Mouse (Mus musculus) MEL (cell line): ENCODE measurements around the gene Cpt2. TPM values are rescaled to one million over a fixed set of nuclear protein-coding genes. Genes with fewer than 3 reads are reported as not detected.

Experiments used
- DNase-seq: peaks from one replicate; pipeline ENCODE4 v3.0.0; 2011; ENCODE audit warnings: low read depth, low spot score
- H3K27ac ChIP-seq: 2 replicates; pipeline ENCODE4 v1.5.1; 2012; ENCODE audit warnings: low read depth, mild to moderate bottlenecking, control low read depth, low read length, moderate library complexity; ENCODE audit not compliant: control insufficient read depth
- H3K27me3 ChIP-seq, 2 experiments: fragments of 150-350 bp in 1 of 2; sonication (generic) in 1 of 2; 2 replicates each; pipeline ENCODE4 v1.6.1; 2012; ENCODE audit warnings: low read length in 2 of 2, mild to moderate bottlenecking in 2 of 2, improper control_type of control experiment in 1 of 2, moderate library complexity in 1 of 2; ENCODE audit not compliant: insufficient read depth in 2 of 2, control insufficient read depth in 1 of 2
- H3K36me3 ChIP-seq, 2 experiments: 2 replicates each; pipeline ENCODE4 v1.6.1; 2012 to 2014; ENCODE audit warnings: low read length in 2 of 2, improper control_type of control experiment in 1 of 2, inconsistent platforms in 1 of 2, mild to moderate bottlenecking in 1 of 2; ENCODE audit not compliant: insufficient read depth in 2 of 2, control insufficient read depth in 1 of 2
- H3K4me1 ChIP-seq, 2 experiments: fragments of 150-350 bp in 1 of 2; sonication (generic) in 1 of 2; 2 replicates each; pipeline ENCODE4 v1.6.1; 2012; ENCODE audit warnings: low read length in 2 of 2, improper control_type of control experiment in 1 of 2, mild to moderate bottlenecking in 1 of 2; ENCODE audit not compliant: insufficient read depth in 2 of 2, control insufficient read depth in 1 of 2
- H3K4me3 ChIP-seq, 2 experiments: fragments of 150-350 bp in 1 of 2; sonication (generic) in 1 of 2; 2 replicates each; pipeline ENCODE4 v1.5.1; 2012; ENCODE audit warnings: low read depth in 2 of 2, low read length in 2 of 2, mild to moderate bottlenecking in 2 of 2, moderate library complexity in 2 of 2, control low read depth in 1 of 2, improper control_type of control experiment in 1 of 2; ENCODE audit not compliant: control insufficient read depth in 1 of 2, insufficient read depth in 1 of 2
- H3K79me2 ChIP-seq: 2 replicates; pipeline ENCODE4 v1.6.1; 2012; ENCODE audit warnings: mild to moderate bottlenecking, low read length, moderate library complexity; ENCODE audit not compliant: control insufficient read depth, poor library complexity, insufficient read depth
- H3K9ac ChIP-seq: 2 replicates; pipeline ENCODE4 v1.6.1; 2012; ENCODE audit warnings: low read depth, mild to moderate bottlenecking, control low read depth, low read length, moderate library complexity; ENCODE audit not compliant: control insufficient read depth, poor library complexity, severe bottlenecking
- H3K9me3 ChIP-seq: fragments of 150-350 bp; sonication (generic); replicated peaks from 2 replicates; pipeline ENCODE4 v1.6.1; 2012; ENCODE audit warnings: mild to moderate bottlenecking, low read length, improper control_type of control experiment, moderate library complexity; ENCODE audit not compliant: insufficient read depth
- BHLHE40 ChIP-seq: IDR thresholded peaks from 2 replicates; pipeline ENCODE4 v1.6.1; 2012; ENCODE audit warnings: low read depth, mild to moderate bottlenecking, inconsistent platforms, low read length, improper control_type of control experiment, borderline replicate concordance
- CHD2 ChIP-seq: IDR thresholded peaks from 2 replicates; pipeline ENCODE4 v1.6.1; 2011; ENCODE audit warnings: low read length, improper control_type of control experiment
- CTCF ChIP-seq, 3 experiments: IDR thresholded peaks in 2 of 3; conservative IDR thresholded peaks in 1 of 3; 2 replicates each; pipeline ENCODE4 v1.5.1; 2011 to 2012; ENCODE audit warnings: low read length in 3 of 3, low read depth in 2 of 3, mild to moderate bottlenecking in 2 of 3, improper control_type of control experiment in 1 of 3, inconsistent platforms in 1 of 3, mixed read lengths in 1 of 3, moderate library complexity in 1 of 3; ENCODE audit not compliant: control insufficient read depth in 1 of 3, insufficient read depth in 1 of 3, poor library complexity in 1 of 3, severe bottlenecking in 1 of 3
- E2F4 ChIP-seq: IDR thresholded peaks from 2 replicates; pipeline ENCODE4 v1.6.1; 2011; ENCODE audit warnings: low read depth, low read length, improper control_type of control experiment, borderline replicate concordance
- ELF1 ChIP-seq: IDR thresholded peaks from 2 replicates; pipeline ENCODE4 v1.6.1; 2014; ENCODE audit warnings: low read depth, mild to moderate bottlenecking, inconsistent platforms, low read length, improper control_type of control experiment, moderate library complexity
- EP300 ChIP-seq, 2 experiments: IDR thresholded peaks; 2 replicates each; pipeline ENCODE4 v1.6.1; 2011; ENCODE audit warnings: improper control_type of control experiment in 2 of 2, low read length in 2 of 2, low read depth in 1 of 2, mild to moderate bottlenecking in 1 of 2
- ETS1 ChIP-seq: IDR thresholded peaks from 2 replicates; pipeline ENCODE4 v1.6.1; 2012; ENCODE audit warnings: low read depth, mild to moderate bottlenecking, inconsistent platforms, low read length, improper control_type of control experiment, moderate library complexity
- GABPA ChIP-seq: IDR thresholded peaks from 2 replicates; pipeline ENCODE4 v1.6.1; 2012; ENCODE audit warnings: low read depth, mild to moderate bottlenecking, inconsistent platforms, low read length, improper control_type of control experiment, moderate library complexity
- GATA1 ChIP-seq: IDR thresholded peaks from 2 replicates; pipeline ENCODE4 v1.6.1; 2011; ENCODE audit warnings: low read depth, low read length, improper control_type of control experiment
- HCFC1 ChIP-seq: IDR thresholded peaks from 2 replicates; pipeline ENCODE4 v1.6.1; 2012; ENCODE audit warnings: low read depth, mild to moderate bottlenecking, inconsistent platforms, low read length, improper control_type of control experiment, moderate library complexity
- JUND ChIP-seq: IDR thresholded peaks from 2 replicates; pipeline ENCODE4 v1.6.1; 2011; ENCODE audit warnings: low read depth, mild to moderate bottlenecking, improper control_type of control experiment, low read length
- KAT2A ChIP-seq: conservative IDR thresholded peaks from 2 replicates; pipeline ENCODE4 v1.6.1; 2012; ENCODE audit warnings: low read depth, low read length, improper control_type of control experiment, inconsistent platforms
- MAFK ChIP-seq: IDR thresholded peaks from 2 replicates; pipeline ENCODE4 v1.6.1; 2011; ENCODE audit warnings: low read depth, mild to moderate bottlenecking, low read length, improper control_type of control experiment, borderline replicate concordance
- MAX ChIP-seq: IDR thresholded peaks from 2 replicates; pipeline ENCODE4 v1.6.1; 2011; ENCODE audit warnings: low read length, improper control_type of control experiment
- MAZ ChIP-seq: IDR thresholded peaks from 2 replicates; pipeline ENCODE4 v1.6.1; 2012; ENCODE audit warnings: low read depth, mild to moderate bottlenecking, inconsistent platforms, low read length, improper control_type of control experiment
- MEF2A ChIP-seq: IDR thresholded peaks from 2 replicates; pipeline ENCODE4 v1.6.1; 2014; ENCODE audit warnings: low read depth, mild to moderate bottlenecking, inconsistent platforms, low read length, improper control_type of control experiment; ENCODE audit not compliant: poor library complexity, insufficient replicate concordance, severe bottlenecking; ENCODE audit errors: extremely low read depth
- MXI1 ChIP-seq: IDR thresholded peaks from 2 replicates; pipeline ENCODE4 v1.6.1; 2011; ENCODE audit warnings: mild to moderate bottlenecking, low read depth, low read length, improper control_type of control experiment
- MYC ChIP-seq: IDR thresholded peaks from 2 replicates; pipeline ENCODE4 v1.6.1; 2011; ENCODE audit warnings: low read depth, mild to moderate bottlenecking, low read length, improper control_type of control experiment, moderate library complexity
- NELFE ChIP-seq: IDR thresholded peaks from 2 replicates; pipeline ENCODE4 v1.6.1; 2011; ENCODE audit warnings: low read depth, low read length, improper control_type of control experiment
- POLR2A ChIP-seq, 2 experiments: IDR thresholded peaks; 2 replicates each; pipeline ENCODE4 v1.6.1; 2011 to 2012; ENCODE audit warnings: low read length in 2 of 2, mild to moderate bottlenecking in 2 of 2, control low read depth in 1 of 2, improper control_type of control experiment in 1 of 2, low read depth in 1 of 2, moderate library complexity in 1 of 2; ENCODE audit not compliant: control insufficient read depth in 1 of 2, insufficient read depth in 1 of 2, poor library complexity in 1 of 2
- POLR2AphosphoS2 ChIP-seq: IDR thresholded peaks from 2 replicates; pipeline ENCODE4 v1.6.1; 2011; ENCODE audit warnings: low read length, improper control_type of control experiment
- POLR2AphosphoS5 ChIP-seq: IDR thresholded peaks from 2 replicates; pipeline ENCODE4 v1.6.1; 2012; ENCODE audit warnings: low read depth, borderline replicate concordance, mild to moderate bottlenecking, inconsistent platforms, low read length, moderate library complexity, mixed read lengths
- RCOR1 ChIP-seq: IDR thresholded peaks from 2 replicates; pipeline ENCODE4 v1.6.1; 2012; ENCODE audit warnings: low read depth, mild to moderate bottlenecking, inconsistent platforms, low read length, improper control_type of control experiment
- SIN3A ChIP-seq: IDR thresholded peaks from 2 replicates; pipeline ENCODE4 v1.6.1; 2012; ENCODE audit warnings: low read length, improper control_type of control experiment, inconsistent platforms
- SMC3 ChIP-seq: IDR thresholded peaks from 2 replicates; pipeline ENCODE4 v1.6.1; 2011; ENCODE audit warnings: low read depth, low read length, improper control_type of control experiment
- TAL1 ChIP-seq: IDR thresholded peaks from 2 replicates; pipeline ENCODE4 v1.6.1; 2012; ENCODE audit warnings: mild to moderate bottlenecking, inconsistent platforms, low read length, moderate library complexity, mixed read lengths
- TBP ChIP-seq: IDR thresholded peaks from 2 replicates; pipeline ENCODE4 v1.8.0; 2011; ENCODE audit warnings: low read depth, low read length, improper control_type of control experiment
- TCF12 ChIP-seq: IDR thresholded peaks from 2 replicates; pipeline ENCODE4 v1.6.1; 2014; ENCODE audit warnings: low read depth, mild to moderate bottlenecking, inconsistent platforms, low read length, improper control_type of control experiment, moderate library complexity
- USF2 ChIP-seq, 2 experiments: IDR thresholded peaks; 2 replicates each; pipeline ENCODE4 v1.6.1; 2011 to 2012; ENCODE audit warnings: improper control_type of control experiment in 2 of 2, low read length in 2 of 2, borderline replicate concordance in 1 of 2, inconsistent platforms in 1 of 2, low read depth in 1 of 2, mild to moderate bottlenecking in 1 of 2; ENCODE audit not compliant: insufficient read depth in 1 of 2
- ZC3H11A ChIP-seq: IDR thresholded peaks from 2 replicates; pipeline ENCODE4 v1.6.1; 2012; ENCODE audit warnings: low read depth, mild to moderate bottlenecking, inconsistent platforms, low read length, improper control_type of control experiment
- ZKSCAN1 ChIP-seq: IDR thresholded peaks from 2 replicates; pipeline ENCODE4 v1.6.1; 2012; ENCODE audit warnings: low read depth, mild to moderate bottlenecking, inconsistent platforms, low read length, improper control_type of control experiment, moderate library complexity
- ZMIZ1 ChIP-seq: IDR thresholded peaks from 2 replicates; pipeline ENCODE4 v1.6.1; 2012; ENCODE audit warnings: low read depth, mild to moderate bottlenecking, inconsistent platforms, low read length, improper control_type of control experiment, moderate library complexity
- polyA plus RNA-seq, 2 experiments: library from polyadenylated mRNA; stranded (reverse) in 1 of 2; unstranded in 1 of 2; fragments of >175 nt in 1 of 2; fragments of >200 nt in 1 of 2; gene quantifications; 2 replicates each; pipeline versions ENCODE4 v1.2.1 to v1.2.4; 2012; ENCODE audit warnings: low replicate concordance in 2 of 2, low read depth in 1 of 2; ENCODE audit not compliant: insufficient read length in 2 of 2, insufficient read depth in 1 of 2, missing spikeins in 1 of 2
- total RNA-seq: library from RNA; depleted of rRNA; stranded (reverse); fragments of 300-350 nt; gene quantifications from 2 replicates; pipeline ENCODE4 v1.2.3, GENCODE M21; 2012

The Cpt2 gene
- total and polyA plus RNA-seq, 3 experiments = 14.0 to 37.6 TPM; not detected in 1

- Histone ChIP-seq H3K27ac (peak within 1 kb of the TSS; percentile 42), H3K4me3 (peak within 1 kb of the TSS; percentile 72 to 86), H3K4me1 (peaks cover 0 to 10% of the 10 kb centered on the region in 2 experiments; a peak in 3 of 4 replicates), H3K27me3 (no peaks in the 10 kb centered on the region), H3K9ac (peak within 1 kb of the TSS; percentile 73), H3K9me3 (no peaks in the 10 kb centered on the region), H3K79me2 (peaks cover 9% of the 10 kb centered on the region), H3K36me3 (peaks cover 0 to 9% of the 10 kb centered on the region in 2 experiments; a peak in 3 of 4 replicates)
- DNase-seq = peak; percentile 98
- TF ChIP-seq ZMIZ1 = peak; percentile 81
- TF ChIP-seq POLR2AphosphoS2 = peak; percentile 92
- no peak for TF ChIP-seq MYC
- peak; percentile 50; the same call in 1 of the 2 replicates for TF ChIP-seq ETS1
- TF ChIP-seq SIN3A = peak; percentile 96
- no peak for TF ChIP-seq GATA1
- TF ChIP-seq POLR2A (IDR thresholded peaks at IDR 0.05; ENCODE audit: control insufficient read depth in 1 of 2, insufficient read depth in 1 of 2, low read depth in 1 of 2, low read length in 2 of 2, poor library complexity in 1 of 2) = peak; percentile 86 to 95
- TF ChIP-seq NELFE = peak; percentile 90
- TF ChIP-seq MEF2A = no peak
- no peak; the same call in 1 of the 2 replicates for TF ChIP-seq MAZ
- TF ChIP-seq CTCF (IDR thresholded peaks at IDR 0.05 in 2 of 3, conservative IDR thresholded peaks at IDR 0.05 in 1 of 3; ENCODE audit: control insufficient read depth in 1 of 3, insufficient read depth in 1 of 3, low read depth in 2 of 3, low read length in 3 of 3, poor library complexity in 1 of 3, severe bottlenecking in 1 of 3) = no peak
- no peak for TF ChIP-seq ZC3H11A
- no peak for TF ChIP-seq TAL1
- TF ChIP-seq MAFK = no peak
- peak; percentile 96 for TF ChIP-seq TBP
- TF ChIP-seq USF2 (IDR thresholded peaks at IDR 0.05; ENCODE audit: borderline replicate concordance in 1 of 2, insufficient read depth in 1 of 2, low read depth in 1 of 2, low read length in 2 of 2) = no peak
- 0 out of 2 replicates have a peak, but pooled peaks have one; percentile 62 for TF ChIP-seq POLR2AphosphoS5
- no peak for TF ChIP-seq EP300 (IDR thresholded peaks at IDR 0.05; ENCODE audit: low read depth in 1 of 2, low read length in 2 of 2)
- TF ChIP-seq ZKSCAN1 = no peak
- no peak for TF ChIP-seq JUND
- no peak for TF ChIP-seq ELF1
- peak; percentile 95 for TF ChIP-seq E2F4
- no peak for TF ChIP-seq GABPA
- no peak for TF ChIP-seq RCOR1
- no peak for TF ChIP-seq BHLHE40
- TF ChIP-seq MXI1 = peak; percentile 92; the same call in 1 of the 2 replicates
- peak; percentile 13; the same call in 1 of the 2 replicates for TF ChIP-seq TCF12
- no peak for TF ChIP-seq SMC3
- no peak; the same call in 1 of the 2 replicates for TF ChIP-seq KAT2A
- TF ChIP-seq MAX = no peak
- TF ChIP-seq HCFC1 = peak; percentile 94
- TF ChIP-seq CHD2 = peak; percentile 46; the same call in 1 of the 2 replicates
These were observed 44.0 kb downstream of the Cpt2 start, which contains the start of gene Magoh for GRCm38 (mm10) chr4:107879254-107880050. Gene Magoh (plus strand): TSS chr4:107879755.
